Mouse (Mus musculus) C2C12 (cell line): Measurements from ENCODE around the gene Zfp422.

Experiments
- CEBPB ChIP-seq: IDR thresholded peaks from one replicate; pipeline ENCODE4 v1.6.1; 2011; ENCODE audit warnings: low read depth, mild to moderate bottlenecking, control low read depth, moderate library complexity
- CTCF ChIP-seq: IDR thresholded peaks from one replicate; pipeline ENCODE4 v1.5.1; 2011; ENCODE audit not compliant: control insufficient read depth, insufficient read depth, insufficient read length
- FOSL1 ChIP-seq: IDR thresholded peaks from one replicate; pipeline ENCODE4 v1.8.0; 2011; ENCODE audit warnings: mild to moderate bottlenecking, low read length; ENCODE audit not compliant: poor library complexity, insufficient read depth, severe bottlenecking
- MAX ChIP-seq: IDR thresholded peaks from one replicate; pipeline ENCODE4 v1.6.1; 2011; ENCODE audit warnings: mild to moderate bottlenecking, control low read depth
- MYOD1 ChIP-seq: IDR thresholded peaks from one replicate; pipeline ENCODE4 v1.6.1; 2011; ENCODE audit warnings: low read depth; ENCODE audit not compliant: control insufficient read depth, insufficient read length
- MYOG ChIP-seq: IDR thresholded peaks from one replicate; pipeline ENCODE4 v1.6.1; 2011; ENCODE audit not compliant: control insufficient read depth, insufficient read length; ENCODE audit errors: extremely low read depth
- USF1 ChIP-seq: IDR thresholded peaks from one replicate; pipeline ENCODE4 v1.6.1; 2011; ENCODE audit warnings: low read depth, mild to moderate bottlenecking, control low read depth, moderate library complexity

DNA sequence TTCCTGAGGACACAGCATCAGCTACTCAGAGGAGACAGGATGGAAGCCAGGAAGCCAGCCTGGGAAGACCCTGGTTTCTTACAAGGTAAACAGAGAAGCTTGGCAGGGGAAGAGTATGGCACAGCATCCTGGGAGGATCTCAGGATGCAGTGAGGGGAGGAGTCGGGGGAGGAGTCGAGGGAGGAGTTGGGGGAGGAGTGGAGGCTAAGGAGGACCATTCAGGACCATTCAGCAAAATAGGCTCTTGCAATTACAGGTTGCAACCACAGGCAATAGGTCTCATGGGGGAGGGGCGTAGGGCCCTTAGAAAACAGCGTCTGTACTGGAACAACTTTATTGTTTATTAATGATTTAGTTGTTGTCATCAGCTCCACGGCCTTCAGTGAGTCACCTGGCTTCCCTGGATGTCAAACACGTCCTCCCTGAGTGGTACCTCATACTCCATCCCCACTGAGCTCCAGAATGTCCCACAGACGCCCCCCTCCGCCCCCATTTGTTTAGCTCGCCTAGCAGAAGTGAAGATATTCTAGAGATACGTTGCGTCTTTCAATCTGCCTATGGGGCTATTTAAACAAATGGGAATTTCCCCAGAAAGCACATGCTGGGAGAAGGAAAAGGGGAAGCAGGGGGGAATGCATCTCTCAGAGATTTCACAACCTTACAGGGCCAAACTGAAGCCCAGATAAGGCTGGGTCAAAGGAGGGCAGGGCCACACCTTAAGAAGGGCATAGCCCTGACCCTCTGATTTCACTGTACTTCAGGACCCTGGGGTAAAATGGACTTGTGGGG is 40.1 kb upstream of the Zfp422 start:
- TF ChIP-seq CTCF (no peak), CEBPB (no peak), MAX (no peak), USF1 (no peak), MYOD1 (no peak), MYOG (no peak), FOSL1 (no peak)
